Mouse (Mus musculus): Measurements from ENCODE around the gene Diaph3.

DNA sequence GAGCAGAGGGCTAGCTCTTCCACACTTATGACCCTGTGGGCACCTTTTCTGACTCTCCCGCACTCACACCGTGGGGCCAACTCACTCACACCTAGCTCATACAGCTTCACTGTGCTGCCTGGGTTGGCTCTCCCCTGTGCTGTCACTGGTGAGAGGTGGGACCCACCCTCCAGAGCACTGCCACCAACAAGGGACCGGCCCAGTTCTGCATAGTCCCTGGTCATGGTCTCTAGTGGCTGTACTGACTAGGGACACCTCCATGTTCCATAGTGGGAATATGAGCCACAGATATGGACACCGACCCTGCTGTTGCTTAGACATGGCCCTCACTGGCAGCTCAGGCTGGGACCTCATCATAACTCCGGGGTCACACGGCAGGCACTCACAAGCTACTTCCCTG is 30.5 kb upstream of the Diaph3 start:
- TF ChIP-seq CTCF (IDR thresholded peaks at IDR 0.05; ENCODE audit: low read depth) (no peak), EP300 (IDR thresholded peaks at IDR 0.05; ENCODE audit: low read depth) (no peak)
